Mouse (Mus musculus) embryonic facial prominence, embryonic 14.5 days (tissue): Measurements from ENCODE around the gene Ephb2. TPM values are rescaled to one million over a fixed set of nuclear protein-coding genes. Genes with fewer than 3 reads are reported as not detected.

Experiments used
- ATAC-seq: fragments of 200-750 bp; cut with Nextera tagmentation; 2 replicates; pipeline ENCODE4 v1.8.0; 2017; ENCODE audit warnings: low read depth, moderate number of reproducible peaks, moderate TSS enrichment
- DNase-seq: peaks from one replicate; pipeline ENCODE4 v3.0.0-alpha.2; 2015; ENCODE audit warnings: low spot score
- H3K27ac ChIP-seq: fragments of 300-500 bp; sonication (generic); replicated peaks from 2 replicates; pipeline ENCODE4 v1.5.1; 2014; ENCODE audit warnings: low read depth, mild to moderate bottlenecking, low read length, moderate library complexity
- H3K27me3 ChIP-seq: fragments of 300-500 bp; sonication (generic); replicated peaks from 2 replicates; pipeline ENCODE4 v1.6.1; 2014; ENCODE audit warnings: low read length; ENCODE audit not compliant: control insufficient read depth, insufficient read depth
- H3K36me3 ChIP-seq: fragments of 300-500 bp; sonication (generic); 2 replicates; pipeline ENCODE4 v1.6.1; 2014; ENCODE audit warnings: low read length, mixed read lengths; ENCODE audit not compliant: control insufficient read depth, insufficient read depth
- H3K4me1 ChIP-seq: fragments of 300-500 bp; sonication (generic); 2 replicates; pipeline ENCODE4 v1.6.1; 2014; ENCODE audit warnings: antibody characterized with exemption, low read length; ENCODE audit not compliant: control insufficient read depth, insufficient read depth
- H3K4me2 ChIP-seq: fragments of 300-500 bp; sonication (generic); 2 replicates; pipeline ENCODE4 v1.6.1; 2014; ENCODE audit warnings: low read depth, mild to moderate bottlenecking, low read length, moderate library complexity, mixed read lengths
- H3K4me3 ChIP-seq: fragments of 300-500 bp; sonication (generic); 2 replicates; pipeline ENCODE4 v1.5.1; 2014; ENCODE audit warnings: low read depth, mild to moderate bottlenecking, low read length
- H3K9ac ChIP-seq: fragments of 300-500 bp; sonication (generic); 2 replicates; pipeline ENCODE4 v1.6.1; 2014; ENCODE audit warnings: low read depth, mild to moderate bottlenecking, low read length, moderate library complexity, mixed read lengths
- H3K9me3 ChIP-seq: fragments of 300-500 bp; sonication (generic); 2 replicates; pipeline ENCODE4 v1.6.1; 2016; ENCODE audit warnings: low read length; ENCODE audit not compliant: control insufficient read depth
- WGBS: fragments of 180-500 bp; shearing (Covaris S2); extraction: QIAGEN DNeasy Blood & Tissue Kit; methylation state at CpG from one replicate; pipeline ENCODE4 v1.1.7; 2014; 5-methylcytosine and 5-hydroxymethylcytosine counted together
- polyA plus RNA-seq: library from polyadenylated mRNA; unstranded; fragments of >200 nt; fragmentation: Nextera tagmentation; extraction: Ambion mirVana; gene quantifications from 2 replicates; pipeline ENCODE4 v1.2.1, GENCODE M21; 2014

The Ephb2 gene
- polyA plus RNA-seq, 1 experiment from 2014 or later = 14.9 TPM

DNA sequence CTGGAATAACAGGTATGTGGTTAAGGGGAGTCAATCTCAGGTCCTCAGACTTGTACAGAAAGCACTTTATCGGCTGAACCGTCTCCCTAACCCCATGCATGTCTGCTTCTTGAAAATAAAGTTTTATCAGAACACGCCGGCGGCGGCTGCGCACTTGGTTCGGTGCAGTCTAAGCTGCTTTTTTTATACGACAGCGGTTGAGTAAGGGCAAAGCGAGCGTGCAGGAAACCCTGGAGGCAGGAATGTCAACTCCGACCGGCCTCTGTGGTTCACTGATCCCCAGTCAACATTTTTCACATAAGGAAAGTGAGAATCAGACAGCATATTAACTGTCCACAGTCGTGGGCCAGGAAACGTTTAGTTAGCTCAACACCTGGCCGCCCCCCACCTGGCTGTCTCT is 111.1 kb downstream of the Ephb2 start:
- H3K4me2 ChIP-seq = peak overlapping the region; percentile 21; the same call in 1 of the 2 replicates
- no peak overlapping the region for H3K4me3 ChIP-seq
- no peaks in the 10 kb centered on the region for H3K9me3 ChIP-seq
- H3K27me3 ChIP-seq = no peaks in the 10 kb centered on the region
- peaks cover 17% of the 10 kb centered on the region for H3K4me1 ChIP-seq
- H3K9ac ChIP-seq = no peak overlapping the region
- no peak overlapping the region; the same call in 1 of the 2 replicates for H3K27ac ChIP-seq
- 36% methylated on average over 17 of the region's 17 CpGs for WGBS
- no peaks in the 10 kb centered on the region for H3K36me3 ChIP-seq
- ATAC-seq = peak; percentile 64
- peak; percentile 69 for DNase-seq

DNA sequence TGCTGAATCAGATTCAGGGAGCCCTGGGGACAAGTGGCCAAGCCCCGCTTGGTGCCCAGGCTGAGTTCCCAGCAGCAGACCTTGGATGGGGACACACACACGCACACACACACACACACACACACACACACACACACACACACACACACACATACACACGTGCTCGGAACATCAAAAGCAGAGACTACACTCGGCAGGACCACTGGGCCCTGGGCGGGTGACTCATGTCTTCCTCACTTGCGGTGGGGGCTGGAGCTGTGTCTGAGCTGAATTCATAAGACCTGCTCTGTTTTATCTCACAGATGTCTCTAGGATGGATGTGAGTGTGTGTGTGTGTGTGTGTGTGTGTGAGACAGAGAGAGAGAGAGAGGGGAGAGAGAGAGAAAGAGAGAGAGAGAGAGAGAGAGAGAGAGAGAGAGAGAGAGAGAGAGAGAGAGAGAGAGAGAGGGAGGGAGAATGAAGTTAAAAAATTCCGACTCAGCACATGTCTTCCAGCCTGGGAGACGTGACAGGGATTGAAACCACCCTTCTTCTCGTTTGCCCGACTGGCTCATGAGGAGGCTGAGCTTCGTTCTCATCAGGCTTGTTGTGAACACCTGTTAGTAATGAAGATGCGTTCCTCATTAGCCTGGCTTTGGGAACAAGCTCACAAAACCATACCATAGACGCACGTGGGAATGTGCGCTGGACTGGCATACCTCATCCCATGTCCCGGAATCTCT is 113.3 kb downstream of the Ephb2 start:
- Histone ChIP-seq H3K9ac (no peak overlapping the region), H3K4me3 (no peak overlapping the region), H3K27ac (0 out of 2 replicates have a peak overlapping the region, but pooled peaks have one; percentile 28), H3K9me3 (no peaks in the 10 kb centered on the region), H3K36me3 (no peaks in the 10 kb centered on the region), H3K4me2 (no peak overlapping the region), H3K27me3 (no peaks in the 10 kb centered on the region), H3K4me1 (peaks cover 17% of the 10 kb centered on the region)
- WGBS = 32% methylated on average over 13 of the region's 17 CpGs
- ATAC-seq = no peak
- no peak for DNase-seq

DNA sequence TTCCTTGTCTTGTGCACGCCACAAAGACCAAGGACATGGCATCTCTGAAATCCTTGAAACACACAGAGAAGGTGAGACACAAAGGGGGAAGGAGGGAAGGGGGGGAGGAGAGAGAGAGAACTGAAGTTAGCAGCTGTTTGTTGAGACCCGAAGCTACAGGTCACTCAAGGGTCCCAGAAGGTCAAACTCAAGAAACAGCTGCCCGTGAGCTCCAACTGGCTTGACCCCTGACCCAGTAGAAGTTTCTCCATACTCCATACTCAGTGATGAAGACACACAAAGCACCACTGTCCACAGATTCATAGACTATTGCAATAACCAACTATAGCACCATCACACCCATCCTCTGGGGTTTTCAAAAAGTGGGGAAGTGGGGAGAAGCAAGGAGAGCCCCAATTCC is 113.9 kb downstream of the Ephb2 start:
- H3K4me2 ChIP-seq = no peak overlapping the region
- DNase-seq (no peak), ATAC-seq (no peak)
- no peaks in the 10 kb centered on the region for H3K9me3 ChIP-seq
- H3K36me3 ChIP-seq = no peaks in the 10 kb centered on the region
- no peak overlapping the region for H3K9ac ChIP-seq
- H3K4me1 ChIP-seq = peaks cover 14% of the 10 kb centered on the region; the same call in 1 of the 2 replicates
- no peak overlapping the region for H3K4me3 ChIP-seq
- whole genome bisulfite sequencing = 60% methylated on average over 3 of the region's 3 CpGs
- H3K27ac ChIP-seq = no peak overlapping the region
- no peaks in the 10 kb centered on the region for H3K27me3 ChIP-seq

DNA sequence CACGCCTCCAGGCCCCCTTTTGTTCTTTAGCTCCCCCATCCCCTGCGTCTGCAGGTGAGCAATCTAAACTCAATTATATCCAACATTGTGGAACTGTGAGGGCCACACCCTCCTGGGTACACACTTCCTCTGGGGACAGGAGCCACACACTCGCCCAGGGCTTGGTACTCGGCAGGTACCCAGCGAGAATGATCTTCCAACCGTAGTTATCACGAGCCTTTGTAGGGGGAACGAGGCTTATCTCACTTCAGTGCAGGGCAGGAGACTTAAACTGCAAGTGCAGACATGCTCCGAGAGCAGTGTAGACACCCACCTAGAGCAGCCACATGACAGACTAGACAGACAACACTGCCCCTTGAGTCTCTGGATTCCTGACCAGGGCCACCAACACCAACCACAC is 115.8 kb downstream of the Ephb2 start:
- no peak overlapping the region for H3K4me2 ChIP-seq
- H3K4me1 ChIP-seq = peaks cover 9% of the 10 kb centered on the region; the same call in 1 of the 2 replicates
- no peak overlapping the region for H3K9ac ChIP-seq
- no peaks in the 10 kb centered on the region for H3K9me3 ChIP-seq
- whole genome bisulfite sequencing = 76% methylated on average over 9 of the region's 9 CpGs
- ATAC-seq = no peak
- no peak overlapping the region for H3K27ac ChIP-seq
- no peak overlapping the region for H3K4me3 ChIP-seq
- H3K27me3 ChIP-seq = no peaks in the 10 kb centered on the region
- H3K36me3 ChIP-seq = no peaks in the 10 kb centered on the region
- no peak for DNase-seq

DNA sequence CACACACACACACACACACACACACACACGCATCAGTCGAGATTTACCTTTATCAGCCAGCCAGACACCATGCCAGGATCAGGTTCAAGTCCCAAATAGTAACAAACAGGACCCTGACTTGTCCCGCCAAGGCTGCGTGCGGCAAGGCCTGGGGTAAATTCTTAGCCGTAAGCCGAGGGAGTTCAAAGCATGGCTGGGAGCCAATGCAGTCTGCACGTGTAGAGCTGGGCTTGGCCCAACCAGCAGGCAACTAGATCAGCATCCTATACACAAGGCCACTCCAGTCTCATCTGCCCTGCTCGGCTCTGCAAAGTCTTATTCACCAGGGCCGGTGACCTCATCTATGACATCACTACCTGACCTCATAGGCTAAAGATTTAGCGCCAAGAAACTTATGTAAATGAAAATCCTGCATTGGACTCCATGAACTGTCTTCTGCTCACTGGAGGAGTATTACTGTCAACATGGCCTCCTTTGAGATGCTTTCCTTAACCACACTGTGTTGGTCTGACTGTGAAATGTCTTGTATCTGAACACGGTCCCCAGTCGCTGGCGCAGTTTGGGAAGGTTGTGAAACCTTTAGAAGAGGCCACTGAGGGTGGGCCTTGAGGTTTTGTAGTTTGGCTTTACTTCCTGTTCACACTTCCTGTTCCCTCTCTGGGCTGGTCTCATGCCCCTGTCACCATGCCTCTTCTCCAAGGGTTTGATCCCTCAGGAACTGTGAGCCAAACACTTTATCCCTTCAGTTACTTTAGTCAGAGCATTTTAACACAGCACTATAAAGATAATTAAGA is 117.4 kb downstream of the Ephb2 start:
- DNase-seq (no peak), ATAC-seq (no peak)
- H3K9ac ChIP-seq = no peak overlapping the region
- 84% methylated on average over 14 of the region's 14 CpGs for WGBS
- no peak overlapping the region for H3K4me3 ChIP-seq
- no peaks in the 10 kb centered on the region for H3K9me3 ChIP-seq
- no peak overlapping the region for H3K27ac ChIP-seq
- H3K4me2 ChIP-seq = no peak overlapping the region
- no peaks in the 10 kb centered on the region for H3K36me3 ChIP-seq
- H3K4me1 ChIP-seq = peaks cover 3% of the 10 kb centered on the region; the same call in 1 of the 2 replicates
- H3K27me3 ChIP-seq = no peaks in the 10 kb centered on the region

DNA sequence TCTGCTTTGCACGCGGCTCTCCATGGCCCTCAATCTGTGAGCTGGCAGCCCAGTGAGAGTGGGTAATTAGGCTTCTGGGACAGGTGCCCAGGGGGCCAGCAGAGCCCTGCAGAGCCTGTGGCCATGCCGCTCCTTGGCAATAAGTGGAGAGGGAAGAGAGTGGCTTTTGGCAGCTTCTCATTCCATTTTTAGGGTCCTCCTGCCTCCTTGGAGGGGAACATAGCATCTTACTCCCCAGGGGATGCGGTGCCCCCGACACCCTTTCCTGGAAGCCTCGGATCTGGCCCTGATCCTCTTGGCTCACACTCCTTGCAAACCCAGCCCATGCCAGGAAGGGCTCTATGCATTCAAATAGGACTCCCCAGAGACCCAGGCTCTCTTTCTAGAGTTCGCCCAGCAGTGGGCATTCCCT is 119.2 kb downstream of the Ephb2 start:
- no peak overlapping the region for H3K4me2 ChIP-seq
- no peak overlapping the region for H3K27ac ChIP-seq
- 67% methylated on average over 7 of the region's 7 CpGs for WGBS
- no peak for ATAC-seq
- no peak overlapping the region for H3K4me3 ChIP-seq
- H3K4me1 ChIP-seq = peaks cover 9% of the 10 kb centered on the region; the same call in 1 of the 2 replicates
- H3K9me3 ChIP-seq = no peaks in the 10 kb centered on the region
- no peaks in the 10 kb centered on the region for H3K27me3 ChIP-seq
- H3K36me3 ChIP-seq = no peaks in the 10 kb centered on the region
- no peak for DNase-seq
- H3K9ac ChIP-seq = no peak overlapping the region

DNA sequence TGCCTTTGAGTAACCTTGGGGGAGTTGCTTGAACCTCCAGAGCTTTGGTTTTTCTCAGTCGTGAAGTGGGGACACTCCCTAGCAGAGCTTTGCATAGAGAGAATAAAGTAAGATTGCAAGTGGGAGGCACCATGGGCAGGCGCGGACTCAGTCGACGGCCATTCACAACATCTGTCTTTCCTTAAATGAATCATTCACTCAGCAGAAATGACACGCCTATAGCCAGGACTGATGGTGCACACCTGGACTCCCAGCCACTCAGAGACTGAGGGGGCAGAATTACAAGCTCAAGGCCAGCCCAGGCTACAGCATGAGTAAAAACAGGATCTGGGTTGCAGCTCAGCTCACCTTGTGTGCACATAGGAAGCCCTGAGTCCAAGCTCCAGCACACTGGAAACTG is 121.3 kb downstream of the Ephb2 start:
- H3K27me3 ChIP-seq = no peaks in the 10 kb centered on the region
- no peak overlapping the region for H3K27ac ChIP-seq
- no peak for ATAC-seq
- H3K9me3 ChIP-seq = no peaks in the 10 kb centered on the region
- H3K4me2 ChIP-seq = no peak overlapping the region
- H3K4me1 ChIP-seq = 0 out of 2 replicates have a peak, but pooled peaks cover 9% of the 10 kb centered on the region
- 31% methylated on average over 6 of the region's 6 CpGs for WGBS
- H3K36me3 ChIP-seq = no peaks in the 10 kb centered on the region
- no peak for DNase-seq
- no peak overlapping the region for H3K4me3 ChIP-seq
- H3K9ac ChIP-seq = no peak overlapping the region

DNA sequence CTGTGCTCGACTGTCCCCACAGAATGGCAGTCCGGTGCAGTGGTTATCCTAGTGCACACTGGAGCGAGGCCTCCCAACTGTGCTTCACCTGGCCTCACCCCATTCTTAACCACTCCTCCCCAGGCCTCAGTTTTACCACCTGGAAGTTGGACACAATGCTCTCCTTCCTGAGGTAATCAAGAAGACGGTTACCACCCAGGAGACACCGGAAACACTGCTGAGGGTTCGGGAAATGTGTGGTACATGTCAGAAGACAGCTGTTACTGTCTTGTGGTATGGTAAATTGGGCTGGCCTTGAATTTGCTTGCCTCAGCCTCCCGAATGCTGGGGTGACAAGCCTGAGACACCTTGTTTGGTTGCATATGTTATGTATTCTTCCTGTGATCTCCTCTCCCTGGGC is 121.9 kb downstream of the Ephb2 start:
- no peak overlapping the region for H3K9ac ChIP-seq
- no peaks in the 10 kb centered on the region for H3K9me3 ChIP-seq
- no peak for ATAC-seq
- 91% methylated on average over 7 of the region's 7 CpGs for WGBS
- no peak for DNase-seq
- H3K27me3 ChIP-seq = no peaks in the 10 kb centered on the region
- no peaks in the 10 kb centered on the region for H3K36me3 ChIP-seq
- H3K27ac ChIP-seq = no peak overlapping the region
- H3K4me2 ChIP-seq = no peak overlapping the region
- 0 out of 2 replicates have a peak, but pooled peaks cover 9% of the 10 kb centered on the region for H3K4me1 ChIP-seq
- H3K4me3 ChIP-seq = no peak overlapping the region
